Mouse (Mus musculus) hematopoietic multipotent progenitor cell, adult 10-12 weeks (in vitro differentiated cells): ENCODE measurements around the gene Zfp981. TPM values are rescaled to one million over a fixed set of nuclear protein-coding genes. Genes with fewer than 3 reads are reported as not detected.

Source experiments
- polyA plus RNA-seq: library from polyadenylated mRNA; stranded (reverse); fragments of >175 nt; gene quantifications from 2 replicates; pipeline ENCODE4 v1.2.3, GENCODE M21; 2012; ENCODE audit warnings: low replicate concordance

Gene Zfp981
- polyA plus RNA-seq, result not detected in 2 replicates

GRCm38 (mm10) chr4:146501727-146502126, at the start of gene Zfp981:
TSS of gene Zfp981 (plus strand) at chr4:146502027.

Other genes starting within 250 kb of the Zfp981 start
- 0.07 and 0.17 TPM in 2 replicates for gene Zfp992, start 53.0 kb upstream of the Zfp981 start, polyA plus RNA-seq
- gene Zfp993, start 108.9 kb downstream of the Zfp981 start, polyA plus RNA-seq, result 1.4 TPM in 1 of 2 replicates, not detected in the other